Mouse (Mus musculus): ENCODE measurements around the gene Ins2.

Ins2 gene

GRCm38 (mm10) chr7:142743281-142743680 lies at the start of gene Ins2:
Ins2 (minus strand) TSS chr7:142743381.
- no peak for DNase-seq

- DNase-seq, result peak in 1 of 2 experiments; percentile 17
These were observed 49.6 kb upstream of the Ins2 start for GRCm38 (mm10) chr7:142792650-142793275.

- peak; percentile 51 to 69 for DNase-seq
These were observed 46.5 kb upstream of the Ins2 start for GRCm38 (mm10) chr7:142789667-142790066.

- DNase-seq, result peak; percentile 32 to 45
These were observed 5.4 kb downstream of the Ins2 start for GRCm38 (mm10) chr7:142737772-142738171.

GRCm38 (mm10) chr7:142736943-142737490 lies 6.2 kb downstream of the Ins2 start:
- DNase-seq, result peak; percentile 22 to 34

- no peak for DNase-seq
These were observed 17.2 kb downstream of the Ins2 start for GRCm38 (mm10) chr7:142725973-142726372.

GRCm38 (mm10) chr7:142720725-142721124 lies 22.5 kb downstream of the Ins2 start:
- peak; percentile 60 to 63 for DNase-seq

- DNase-seq, result peak; percentile 56 to 57
These were observed 28.2 kb downstream of the Ins2 start for GRCm38 (mm10) chr7:142714783-142715498.

- DNase-seq, result no peak
These were observed 36.3 kb downstream of the Ins2 start for GRCm38 (mm10) chr7:142706873-142707272.

GRCm38 (mm10) chr7:142699334-142699860 lies 43.8 kb downstream of the Ins2 start:
- peak; percentile 28 to 41 for DNase-seq

GRCm38 (mm10) chr7:142678611-142679010 lies 64.6 kb downstream of the Ins2 start:
- no peak for DNase-seq

- DNase-seq, result peak; percentile 78 to 82
These were observed 67.5 kb downstream of the Ins2 start for GRCm38 (mm10) chr7:142675644-142676043.

GRCm38 (mm10) chr7:142675141-142675540 lies 68.0 kb downstream of the Ins2 start:
- no peak for DNase-seq

GRCm38 (mm10) chr7:142672120-142672519 lies 71.1 kb downstream of the Ins2 start:
- peak; percentile 62 to 69 for DNase-seq

GRCm38 (mm10) chr7:142671067-142671466 lies 72.1 kb downstream of the Ins2 start:
- DNase-seq, result no peak

- no peak for DNase-seq
These were observed 73.2 kb downstream of the Ins2 start, which contains the start of gene Gm49394 for GRCm38 (mm10) chr7:142669751-142670625. Gm49394 (minus strand) TSS chr7:142669942.

- DNase-seq, result no peak
These were observed 74.9 kb downstream of the Ins2 start for GRCm38 (mm10) chr7:142668328-142668727.

- no peak for DNase-seq
These were observed 75.7 kb downstream of the Ins2 start for GRCm38 (mm10) chr7:142667521-142667920.

- DNase-seq, result peak; percentile 49 to 64
These were observed 76.5 kb downstream of the Ins2 start, which contains the start of gene Igf2 for GRCm38 (mm10) chr7:142666659-142667058. Igf2 (minus strand) TSS chr7:142666816.

GRCm38 (mm10) chr7:142666109-142666508 lies 77.1 kb downstream of the Ins2 start:
- DNase-seq, result no peak

GRCm38 (mm10) chr7:142665364-142665763 lies 77.8 kb downstream of the Ins2 start:
- DNase-seq, result no peak

- DNase-seq, result no peak
These were observed 78.6 kb downstream of the Ins2 start for GRCm38 (mm10) chr7:142664465-142665029.

Data from kidney, postnatal 4 days (tissue).